Mouse (Mus musculus) ES-E14 (cell line): Measurements from ENCODE around the gene Asic2.

Experiments used
- MAFK ChIP-seq: IDR thresholded peaks from 2 replicates; pipeline ENCODE4 v1.6.1; 2014; ENCODE audit warnings: mild to moderate bottlenecking, low read depth, low read length, inconsistent platforms; ENCODE audit not compliant: insufficient read depth
- ZC3H11A ChIP-seq: IDR thresholded peaks from 2 replicates; pipeline ENCODE4 v1.6.1; 2012; ENCODE audit warnings: low read depth, mild to moderate bottlenecking, inconsistent platforms, low read length, borderline replicate concordance
- ZNF384 ChIP-seq: IDR thresholded peaks from 2 replicates; pipeline ENCODE4 v1.6.1; 2012; ENCODE audit warnings: low read depth, low read length, inconsistent platforms

- TF ChIP-seq ZC3H11A (no peak), ZNF384 (no peak), MAFK (no peak)
These were observed 873.7 kb downstream of the Asic2 start for GRCm38 (mm10) chr11:81094581-81094980.
